Mouse (Mus musculus): ENCODE measurements at regions not wholly inside any gene's neighbourhood (a gene's known extent, or its start where the extent isn't known, plus 50 kb on each side); places are given as distances from the start of the nearest gene placed in this dataset.

- TF ChIP-seq POLR2A (IDR thresholded peaks at IDR 0.05; ENCODE audit: insufficient read depth, low read depth, low read length) (no peak), CTCF (IDR thresholded peaks at IDR 0.05; ENCODE audit: insufficient read depth, low read depth, low read length) (no peak)
These were observed 498.1 kb downstream of the Psat1 start for GRCm38 (mm10) chr19:15448989-15449388.
